Mouse (Mus musculus) limb, embryonic 12.5 days (tissue): ENCODE measurements at regions not wholly inside any gene's neighbourhood (a gene's known extent, or its start where the extent isn't known, plus 50 kb on each side); places are given as distances from the start of the nearest gene placed in this dataset.

ENCODE experiments used
- ATAC-seq: fragments of 200-750 bp; cut with Nextera tagmentation; 2 replicates; pipeline ENCODE4 v1.8.0; 2017; ENCODE audit warnings: low read depth, moderate TSS enrichment; ENCODE audit not compliant: insufficient number of reproducible peaks, insufficient read depth, low FRiP score, low TSS enrichment
- H3K27ac ChIP-seq: fragments of 300-500 bp; sonication (generic); 2 replicates; pipeline ENCODE4 v1.5.1; 2016; ENCODE audit warnings: mild to moderate bottlenecking, moderate library complexity
- H3K27me3 ChIP-seq: fragments of 300-500 bp; sonication (generic); 2 replicates; pipeline ENCODE4 v1.6.1; 2016; ENCODE audit warnings: mild to moderate bottlenecking, moderate library complexity
- H3K36me3 ChIP-seq: fragments of 300-500 bp; sonication (generic); 2 replicates; pipeline ENCODE4 v1.6.1; 2016; ENCODE audit warnings: mild to moderate bottlenecking, moderate library complexity
- H3K4me1 ChIP-seq: fragments of 300-500 bp; sonication (generic); replicated peaks from 2 replicates; pipeline ENCODE4 v1.6.1; 2016
- H3K4me2 ChIP-seq: fragments of 300-500 bp; sonication (generic); 2 replicates; pipeline ENCODE4 v1.6.1; 2016; ENCODE audit warnings: mild to moderate bottlenecking, moderate library complexity
- H3K4me3 ChIP-seq: fragments of 300-500 bp; sonication (generic); replicated peaks from 2 replicates; pipeline ENCODE4 v1.5.1; 2016; ENCODE audit warnings: mild to moderate bottlenecking
- H3K9ac ChIP-seq: fragments of 300-500 bp; sonication (generic); replicated peaks from 2 replicates; pipeline ENCODE4 v1.6.1; 2016; ENCODE audit warnings: mild to moderate bottlenecking, moderate library complexity
- H3K9me3 ChIP-seq: fragments of 300-500 bp; sonication (generic); 2 replicates; pipeline ENCODE4 v1.6.1; 2016; ENCODE audit warnings: mild to moderate bottlenecking, moderate library complexity
- WGBS: fragments of 180-500 bp; shearing (Covaris S2); methylation state at CpG from one replicate; pipeline ENCODE4 v1.1.7; 2016; 5-methylcytosine and 5-hydroxymethylcytosine counted together

GRCm38 (mm10) chr4:23567827-23568226 is 928.4 kb upstream of the Mms22l start:
- H3K27ac ChIP-seq = no peak overlapping the region
- H3K36me3 ChIP-seq = no peaks in the 10 kb centered on the region
- no peak overlapping the region for H3K4me3 ChIP-seq
- WGBS = 53% methylated on average over 1 of the region's 1 CpGs
- H3K27me3 ChIP-seq = no peaks in the 10 kb centered on the region
- no peak overlapping the region for H3K9ac ChIP-seq
- H3K9me3 ChIP-seq = no peaks in the 10 kb centered on the region
- H3K4me2 ChIP-seq = no peak overlapping the region
- ATAC-seq = no peak
- no peaks in the 10 kb centered on the region for H3K4me1 ChIP-seq

DNA sequence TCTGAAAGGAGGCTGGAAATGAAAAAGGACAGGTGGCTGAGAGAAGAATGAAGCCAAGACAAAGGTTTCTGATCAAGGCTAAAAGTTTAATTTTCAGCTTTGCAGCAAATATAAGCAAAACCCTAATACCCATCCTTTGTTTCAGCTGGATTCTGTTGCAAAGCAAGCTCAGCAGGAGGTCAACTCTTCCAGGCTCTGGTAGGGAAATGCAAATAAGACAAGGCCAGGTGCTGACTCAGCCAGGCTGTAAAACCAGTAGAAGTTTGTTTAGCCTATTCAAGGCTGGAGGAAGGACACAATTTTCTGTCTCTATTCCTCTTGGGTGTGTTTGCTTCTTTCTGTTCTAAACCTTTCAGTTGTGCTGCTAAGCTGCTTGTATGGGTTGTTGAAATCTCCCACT is 923.2 kb upstream of the Mms22l start:
- Histone ChIP-seq H3K4me1 (no peaks in the 10 kb centered on the region), H3K4me2 (no peak overlapping the region)
- no peak for ATAC-seq

GRCm38 (mm10) chr4:23587412-23587811 is 908.8 kb upstream of the Mms22l start:
- 46% methylated on average over 2 of the region's 2 CpGs for WGBS
- no peaks in the 10 kb centered on the region for H3K27me3 ChIP-seq
- no peak for ATAC-seq

More for the DNA sequence above, 923.2 kb upstream of the Mms22l start:
- Histone ChIP-seq H3K36me3 (no peaks in the 10 kb centered on the region), H3K27ac (no peak overlapping the region), H3K27me3 (no peaks in the 10 kb centered on the region), H3K9ac (no peak overlapping the region), H3K4me3 (no peak overlapping the region), H3K9me3 (no peaks in the 10 kb centered on the region)

DNA sequence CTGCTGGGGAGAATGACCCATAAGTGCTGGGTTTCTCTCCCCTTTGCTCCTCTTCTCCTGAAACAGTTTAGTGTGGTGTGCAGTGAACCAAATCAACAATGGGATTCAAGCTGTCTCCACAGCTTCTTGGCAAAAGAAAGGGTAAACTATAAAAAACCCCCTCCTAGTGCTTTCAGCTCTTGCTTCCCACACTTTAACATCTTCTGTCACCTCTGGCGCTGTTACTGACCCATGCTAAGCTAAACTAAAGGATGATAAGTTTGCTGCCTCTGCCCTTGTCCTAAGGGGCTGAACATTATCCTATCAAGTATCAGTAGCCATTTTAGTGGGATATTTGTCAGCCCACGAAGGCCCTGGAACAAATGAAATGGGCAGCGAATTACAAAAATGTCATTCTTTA is 905.4 kb upstream of the Mms22l start:
- 73% methylated on average over 3 of the region's 3 CpGs for WGBS
- no peaks in the 10 kb centered on the region for H3K27me3 ChIP-seq
- H3K36me3 ChIP-seq = no peaks in the 10 kb centered on the region
- no peak overlapping the region for H3K27ac ChIP-seq
- H3K9me3 ChIP-seq = no peaks in the 10 kb centered on the region
- no peak for ATAC-seq
- H3K4me1 ChIP-seq = no peaks in the 10 kb centered on the region
- H3K9ac ChIP-seq = no peak overlapping the region
- H3K4me2 ChIP-seq = no peak overlapping the region
- H3K4me3 ChIP-seq = no peak overlapping the region

More at GRCm38 (mm10) chr4:23587412-23587811, 908.8 kb upstream of the Mms22l start:
- no peak overlapping the region for H3K4me2 ChIP-seq
- H3K27ac ChIP-seq = no peak overlapping the region
- no peak overlapping the region for H3K9ac ChIP-seq
- H3K4me1 ChIP-seq = no peaks in the 10 kb centered on the region
- no peaks in the 10 kb centered on the region for H3K9me3 ChIP-seq
- no peak overlapping the region for H3K4me3 ChIP-seq
- no peaks in the 10 kb centered on the region for H3K36me3 ChIP-seq

GRCm38 (mm10) chr4:23591593-23591992 is 904.7 kb upstream of the Mms22l start:
- Histone ChIP-seq H3K36me3 (no peaks in the 10 kb centered on the region), H3K4me3 (no peak overlapping the region), H3K4me1 (no peaks in the 10 kb centered on the region), H3K4me2 (no peak overlapping the region), H3K9ac (no peak overlapping the region), H3K9me3 (no peaks in the 10 kb centered on the region), H3K27me3 (no peaks in the 10 kb centered on the region), H3K27ac (no peak overlapping the region)
- 74% methylated on average over 2 of the region's 2 CpGs for WGBS
- ATAC-seq = no peak

- 95% methylated on average over 2 of the region's 2 CpGs for WGBS
- H3K9ac ChIP-seq = no peak overlapping the region
- no peaks in the 10 kb centered on the region for H3K27me3 ChIP-seq
- no peak for ATAC-seq
- H3K9me3 ChIP-seq = no peaks in the 10 kb centered on the region
- H3K4me2 ChIP-seq = no peak overlapping the region
- H3K36me3 ChIP-seq = no peaks in the 10 kb centered on the region
- H3K4me1 ChIP-seq = 0 out of 2 replicates have a peak, but pooled peaks cover 6% of the 10 kb centered on the region
- no peak overlapping the region for H3K4me3 ChIP-seq
- H3K27ac ChIP-seq = no peak overlapping the region
Observed at GRCm38 (mm10) chr4:23600070-23600469, 896.2 kb upstream of the Mms22l start.

DNA sequence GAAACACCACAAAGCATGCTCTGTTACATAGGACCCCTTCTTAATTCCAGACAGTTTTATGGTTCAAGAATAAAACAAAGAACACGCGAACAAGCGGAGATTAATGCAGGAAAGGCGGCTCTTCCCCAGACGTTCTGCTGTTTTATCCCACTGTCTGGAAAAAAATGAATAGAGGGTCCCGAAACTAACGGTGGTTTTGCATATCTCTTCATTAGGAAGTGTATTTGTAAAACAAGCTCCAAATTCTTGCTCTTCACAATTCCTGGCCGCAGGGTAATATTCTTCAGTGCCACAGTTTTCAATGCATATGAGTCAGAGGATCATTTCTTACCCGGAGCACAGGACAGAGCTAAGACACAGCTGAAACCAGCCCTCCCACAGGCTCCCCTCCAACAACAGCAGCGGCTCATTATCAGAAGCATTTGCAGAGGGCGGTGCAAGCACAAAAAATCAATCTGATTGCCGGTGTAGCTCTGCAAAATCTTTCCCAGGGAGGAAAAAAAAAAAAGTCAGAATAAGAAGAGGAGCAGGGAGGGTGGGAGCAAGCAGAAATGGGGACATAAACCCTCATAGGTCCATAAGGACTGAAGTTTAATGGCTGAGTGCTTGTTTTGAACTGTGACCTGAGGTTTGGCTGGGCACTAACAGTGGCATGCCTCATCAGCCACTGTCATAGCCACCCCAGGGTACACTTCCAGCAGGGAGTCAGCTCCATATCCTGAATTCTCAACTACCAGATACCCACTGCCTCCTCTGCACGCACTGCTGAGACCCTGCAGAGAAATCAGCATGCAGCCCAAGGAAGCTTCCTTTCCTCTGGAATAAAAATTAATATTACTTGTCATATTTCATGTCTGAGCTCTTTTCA is 894.6 kb upstream of the Mms22l start:
- WGBS = 35% methylated on average over 13 of the region's 13 CpGs
- Histone ChIP-seq H3K27ac (no peak overlapping the region), H3K36me3 (no peaks in the 10 kb centered on the region), H3K9ac (no peak overlapping the region), H3K27me3 (no peaks in the 10 kb centered on the region), H3K4me2 (peak overlapping the region; percentile 25), H3K9me3 (no peaks in the 10 kb centered on the region), H3K4me1 (0 out of 2 replicates have a peak, but pooled peaks cover 6% of the 10 kb centered on the region), H3K4me3 (no peak overlapping the region)
- ATAC-seq = no peak

DNA sequence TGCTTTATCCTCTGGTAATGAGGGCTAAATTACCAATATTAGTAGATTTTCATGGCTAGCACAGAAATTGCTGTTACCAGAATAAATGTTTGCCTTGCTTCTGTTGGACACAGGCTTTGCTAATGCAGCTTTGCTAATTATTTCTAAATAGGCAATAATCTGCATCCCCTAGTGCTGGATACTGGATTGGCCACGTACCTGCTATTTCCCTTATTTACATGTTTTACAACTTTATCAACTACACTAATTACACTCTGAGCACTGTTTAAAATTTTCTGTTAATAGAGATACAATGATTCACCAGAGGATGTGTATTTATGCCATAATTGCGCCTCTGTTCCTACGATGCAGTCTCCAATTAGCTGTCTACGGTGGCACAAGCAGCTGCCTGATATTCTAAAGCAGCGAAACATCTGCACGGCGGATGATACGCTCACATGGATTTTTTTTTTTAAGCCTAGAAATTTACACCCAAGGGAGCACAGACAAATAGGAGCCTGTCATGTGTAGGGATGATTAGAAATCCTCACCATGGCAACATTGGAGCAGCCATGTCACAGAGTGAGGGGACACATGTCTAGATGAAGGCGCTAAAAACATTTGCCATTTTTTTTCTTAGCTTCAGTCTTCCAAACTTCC is 893.8 kb upstream of the Mms22l start:
- H3K4me1 ChIP-seq = 0 out of 2 replicates have a peak, but pooled peaks cover 6% of the 10 kb centered on the region
- H3K4me3 ChIP-seq = no peak overlapping the region
- H3K27me3 ChIP-seq = no peaks in the 10 kb centered on the region
- no peak overlapping the region for H3K4me2 ChIP-seq
- WGBS = 74% methylated on average over 9 of the region's 9 CpGs
- no peak for ATAC-seq
- H3K36me3 ChIP-seq = no peaks in the 10 kb centered on the region
- H3K27ac ChIP-seq = no peak overlapping the region
- H3K9ac ChIP-seq = no peak overlapping the region
- no peaks in the 10 kb centered on the region for H3K9me3 ChIP-seq

DNA sequence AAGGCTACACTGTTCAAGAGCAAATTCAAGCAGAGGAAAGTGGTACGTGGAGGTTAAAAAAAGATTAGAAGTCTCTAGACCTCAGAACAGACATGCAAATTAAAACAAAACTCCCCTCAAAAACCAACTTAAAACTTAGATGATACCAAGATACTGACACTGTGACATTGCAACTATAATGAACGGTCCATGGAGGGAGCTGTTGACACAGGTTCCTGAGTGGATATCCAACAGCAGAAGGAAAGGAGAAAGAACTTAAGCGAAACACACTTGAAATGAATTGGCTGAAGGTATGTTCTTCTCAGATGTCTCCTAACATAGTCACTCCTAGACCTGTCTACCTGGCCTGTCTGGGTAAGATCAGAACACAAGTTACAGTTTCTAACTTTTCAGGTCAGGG is 888.9 kb upstream of the Mms22l start:
- Histone ChIP-seq H3K9me3 (no peaks in the 10 kb centered on the region), H3K4me1 (no peaks in the 10 kb centered on the region), H3K9ac (no peak overlapping the region), H3K27ac (no peak overlapping the region), H3K4me3 (no peak overlapping the region), H3K36me3 (no peaks in the 10 kb centered on the region), H3K4me2 (no peak overlapping the region), H3K27me3 (no peaks in the 10 kb centered on the region)
- WGBS = 69% methylated on average over 3 of the region's 3 CpGs
- ATAC-seq = no peak

DNA sequence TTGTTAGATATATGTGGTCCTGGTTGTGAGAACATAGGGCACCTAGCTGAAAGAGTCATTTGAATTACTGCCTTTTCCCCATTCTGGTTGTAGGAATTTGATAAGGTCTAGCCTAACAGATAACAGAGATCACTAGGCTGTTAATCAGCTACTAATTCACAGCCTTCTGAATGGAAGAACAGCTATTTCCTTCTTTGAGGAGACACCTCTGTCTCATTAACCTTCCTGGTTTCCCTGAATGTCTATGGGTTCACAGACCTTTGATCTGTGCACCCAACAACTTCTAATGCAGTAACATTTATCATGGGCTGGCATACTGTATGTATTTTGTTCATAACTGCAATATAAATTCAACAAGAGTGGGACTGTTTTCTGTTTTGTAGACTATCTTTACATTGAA is 875.0 kb upstream of the Mms22l start:
- Histone ChIP-seq H3K27me3 (no peaks in the 10 kb centered on the region), H3K27ac (no peak overlapping the region), H3K36me3 (no peaks in the 10 kb centered on the region), H3K4me3 (no peak overlapping the region), H3K4me1 (no peaks in the 10 kb centered on the region), H3K9ac (no peak overlapping the region), H3K4me2 (no peak overlapping the region), H3K9me3 (no peaks in the 10 kb centered on the region)
- ATAC-seq = no peak

DNA sequence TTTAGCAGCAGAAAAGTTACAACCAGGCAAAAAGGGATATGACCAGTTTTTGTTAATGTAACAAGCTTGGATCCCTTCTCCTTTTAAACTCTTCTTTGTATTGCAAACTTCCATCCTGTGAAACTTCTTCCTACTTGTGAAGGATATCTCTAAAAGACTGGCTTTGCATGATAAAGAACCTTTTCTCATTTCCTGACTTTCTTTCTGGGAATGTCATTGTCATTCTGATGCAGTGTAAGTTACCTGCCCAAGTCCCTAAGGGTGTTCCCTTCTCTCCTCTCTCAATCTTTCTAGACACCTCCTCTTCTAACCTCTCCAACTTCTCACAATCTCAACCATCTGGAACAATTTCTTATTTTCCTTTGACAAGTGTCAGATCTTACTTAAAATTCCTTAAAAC is 874.0 kb upstream of the Mms22l start:
- no peaks in the 10 kb centered on the region for H3K27me3 ChIP-seq
- no peaks in the 10 kb centered on the region for H3K4me1 ChIP-seq
- H3K4me3 ChIP-seq = no peak overlapping the region
- H3K9ac ChIP-seq = no peak overlapping the region
- no peak overlapping the region for H3K4me2 ChIP-seq
- H3K9me3 ChIP-seq = no peaks in the 10 kb centered on the region
- ATAC-seq = no peak
- no peak overlapping the region for H3K27ac ChIP-seq
- H3K36me3 ChIP-seq = no peaks in the 10 kb centered on the region
